Mouse (Mus musculus) embryonic facial prominence, embryonic 10.5 days (tissue): ENCODE results near the gene Cebpa. TPM values are rescaled to one million over a fixed set of nuclear protein-coding genes. Genes with fewer than 3 reads are reported as not detected.
A peak's percentile ranks its signal among the peaks of the same experiment; 100 is the strongest.

Experiments
- DNase-seq: peaks from one replicate; pipeline ENCODE4 v3.0.0-alpha.2; 2017; ENCODE audit warnings: low spot score
- H3K27ac ChIP-seq: fragments of 300-500 bp; sonication (generic); replicated peaks from 2 replicates; pipeline ENCODE4 v1.5.1; 2016; ENCODE audit warnings: mild to moderate bottlenecking
- H3K27me3 ChIP-seq: fragments of 300-500 bp; sonication (generic); replicated peaks from 2 replicates; pipeline ENCODE4 v1.6.1; 2016; ENCODE audit warnings: low read depth, mild to moderate bottlenecking; ENCODE audit not compliant: poor library complexity, severe bottlenecking
- H3K36me3 ChIP-seq: fragments of 300-500 bp; sonication (generic); replicated peaks from 2 replicates; pipeline ENCODE4 v1.6.1; 2016; ENCODE audit warnings: mild to moderate bottlenecking, moderate library complexity
- H3K4me1 ChIP-seq: fragments of 300-500 bp; sonication (generic); 2 replicates; pipeline ENCODE4 v1.6.1; 2016
- H3K4me3 ChIP-seq: fragments of 300-500 bp; sonication (generic); 2 replicates; pipeline ENCODE4 v1.5.1; 2016; ENCODE audit warnings: mild to moderate bottlenecking, moderate library complexity
- H3K9me3 ChIP-seq: fragments of 300-500 bp; sonication (generic); 2 replicates; pipeline ENCODE4 v1.6.1; 2016; ENCODE audit warnings: mild to moderate bottlenecking
- WGBS: fragments of 180-500 bp; shearing (Covaris S2); methylation state at CpG from one replicate; pipeline ENCODE4 v1.1.7; 2016; 5-methylcytosine and 5-hydroxymethylcytosine counted together
- polyA plus RNA-seq: library from polyadenylated mRNA; unstranded; fragments of >200 nt; fragmentation: Nextera tagmentation; extraction: Ambion mirVana; gene quantifications from 2 replicates; pipeline ENCODE4 v1.2.1, GENCODE M21; 2016

Gene Cebpa
- polyA plus RNA-seq, 1 experiment from 2014 or later = 0.45 TPM

- peaks cover 10% of the 10 kb centered on the region for H3K27me3 ChIP-seq
- H3K36me3 ChIP-seq = no peaks in the 10 kb centered on the region
- H3K4me3 ChIP-seq = no peak overlapping the region
- DNase-seq = no peak
- no peaks in the 10 kb centered on the region for H3K9me3 ChIP-seq
- H3K27ac ChIP-seq = no peak overlapping the region
- WGBS = 74% methylated on average over 1 of the region's 1 CpGs
- peaks cover 21% of the 10 kb centered on the region for H3K4me1 ChIP-seq
These were observed 18.4 kb downstream of the Cebpa start for GRCm38 (mm10) chr7:35137524-35137923.

- no peak overlapping the region for H3K27ac ChIP-seq
These were observed 19.4 kb downstream of the Cebpa start for GRCm38 (mm10) chr7:35138481-35138880.

GRCm38 (mm10) chr7:35139880-35140279, 20.8 kb downstream of the Cebpa start:
- Histone ChIP-seq H3K27me3 (peaks cover 9% of the 10 kb centered on the region), H3K27ac (no peak overlapping the region), H3K4me3 (no peak overlapping the region), H3K4me1 (peaks cover 37% of the 10 kb centered on the region), H3K9me3 (no peaks in the 10 kb centered on the region), H3K36me3 (no peaks in the 10 kb centered on the region)
- WGBS = 84% methylated on average over 5 of the region's 5 CpGs
- no peak for DNase-seq

More at GRCm38 (mm10) chr7:35138481-35138880, 19.4 kb downstream of the Cebpa start:
- DNase-seq = no peak
- Histone ChIP-seq H3K9me3 (no peaks in the 10 kb centered on the region), H3K4me3 (no peak overlapping the region), H3K27me3 (peaks cover 10% of the 10 kb centered on the region), H3K36me3 (no peaks in the 10 kb centered on the region), H3K4me1 (peaks cover 23% of the 10 kb centered on the region)
- 71% methylated on average over 4 of the region's 4 CpGs for WGBS

- Histone ChIP-seq H3K4me3 (no peak overlapping the region), H3K27ac (peak overlapping the region; percentile 35; the same call in 1 of the 2 replicates), H3K9me3 (no peaks in the 10 kb centered on the region), H3K36me3 (no peaks in the 10 kb centered on the region), H3K27me3 (peaks cover 5% of the 10 kb centered on the region), H3K4me1 (peaks cover 41% of the 10 kb centered on the region)
- DNase-seq = no peak
- WGBS = 80% methylated on average over 5 of the region's 5 CpGs
These were observed 22.4 kb downstream of the Cebpa start for GRCm38 (mm10) chr7:35141519-35141918.

- 70% methylated on average over 8 of the region's 8 CpGs for WGBS
These were observed 23.4 kb downstream of the Cebpa start for GRCm38 (mm10) chr7:35142522-35142921.

GRCm38 (mm10) chr7:35143864-35144618, 24.9 kb downstream of the Cebpa start:
- H3K9me3 ChIP-seq = no peaks in the 10 kb centered on the region
- peak overlapping the region; percentile 19; the same call in 1 of the 2 replicates for H3K27ac ChIP-seq
- H3K36me3 ChIP-seq = no peaks in the 10 kb centered on the region
- 64% methylated on average over 6 of the region's 6 CpGs for whole genome bisulfite sequencing
- H3K4me3 ChIP-seq = no peak overlapping the region
- peaks cover 5% of the 10 kb centered on the region for H3K27me3 ChIP-seq
- H3K4me1 ChIP-seq = peaks cover 47% of the 10 kb centered on the region
- DNase-seq = no peak

More at GRCm38 (mm10) chr7:35142522-35142921, 23.4 kb downstream of the Cebpa start:
- Histone ChIP-seq H3K27ac (no peak overlapping the region), H3K4me1 (peaks cover 45% of the 10 kb centered on the region), H3K27me3 (peaks cover 5% of the 10 kb centered on the region), H3K36me3 (no peaks in the 10 kb centered on the region), H3K9me3 (no peaks in the 10 kb centered on the region), H3K4me3 (no peak overlapping the region)
- no peak for DNase-seq

- DNase-seq = no peak
- 79% methylated on average over 9 of the region's 9 CpGs for WGBS
- Histone ChIP-seq H3K4me1 (peaks cover 57% of the 10 kb centered on the region), H3K27me3 (peaks cover 5% of the 10 kb centered on the region), H3K27ac (no peak overlapping the region), H3K36me3 (no peaks in the 10 kb centered on the region), H3K4me3 (no peak overlapping the region), H3K9me3 (no peaks in the 10 kb centered on the region)
These were observed 26.0 kb downstream of the Cebpa start for GRCm38 (mm10) chr7:35145068-35145467.

- DNase-seq = no peak
- Histone ChIP-seq H3K27ac (0 out of 2 replicates have a peak overlapping the region, but pooled peaks have one; percentile 26), H3K36me3 (no peaks in the 10 kb centered on the region), H3K4me3 (no peak overlapping the region), H3K4me1 (peaks cover 57% of the 10 kb centered on the region), H3K9me3 (no peaks in the 10 kb centered on the region), H3K27me3 (no peaks in the 10 kb centered on the region)
- 81% methylated on average over 10 of the region's 10 CpGs for WGBS
These were observed 27.2 kb downstream of the Cebpa start for GRCm38 (mm10) chr7:35146269-35146668.

GRCm38 (mm10) chr7:35149616-35150433, 30.7 kb downstream of the Cebpa start:
- 58% methylated on average over 15 of the region's 15 CpGs for WGBS
- no peak for DNase-seq
- H3K27ac ChIP-seq = no peak overlapping the region; the same call in 1 of the 2 replicates
- H3K4me1 ChIP-seq = peaks cover 44% of the 10 kb centered on the region
- no peak overlapping the region for H3K4me3 ChIP-seq
- no peaks in the 10 kb centered on the region for H3K9me3 ChIP-seq
- H3K36me3 ChIP-seq = no peaks in the 10 kb centered on the region
- H3K27me3 ChIP-seq = peaks cover 4% of the 10 kb centered on the region; the same call in 1 of the 2 replicates

GRCm38 (mm10) chr7:35150860-35151259, 31.8 kb downstream of the Cebpa start:
- DNase-seq = no peak
- peaks cover 39% of the 10 kb centered on the region for H3K4me1 ChIP-seq
- H3K27me3 ChIP-seq = peaks cover 7% of the 10 kb centered on the region; the same call in 1 of the 2 replicates
- no peak overlapping the region for H3K4me3 ChIP-seq
- WGBS = 81% methylated on average over 5 of the region's 5 CpGs
- no peaks in the 10 kb centered on the region for H3K36me3 ChIP-seq
- no peak overlapping the region for H3K27ac ChIP-seq
- no peaks in the 10 kb centered on the region for H3K9me3 ChIP-seq

- H3K27ac ChIP-seq = no peak overlapping the region
- no peak for DNase-seq
- 78% methylated on average over 12 of the region's 12 CpGs for WGBS
- H3K27me3 ChIP-seq = peaks cover 7% of the 10 kb centered on the region; the same call in 1 of the 2 replicates
- peaks cover under 1% of the 10 kb centered on the region; the same call in 1 of the 2 replicates for H3K9me3 ChIP-seq
- H3K4me1 ChIP-seq = peaks cover 27% of the 10 kb centered on the region
- H3K4me3 ChIP-seq = no peak overlapping the region
- no peaks in the 10 kb centered on the region for H3K36me3 ChIP-seq
These were observed 35.4 kb downstream of the Cebpa start for GRCm38 (mm10) chr7:35154449-35154848.

- WGBS = 76% methylated on average over 16 of the region's 16 CpGs
- peaks cover 11% of the 10 kb centered on the region for H3K4me1 ChIP-seq
These were observed 37.7 kb downstream of the Cebpa start for GRCm38 (mm10) chr7:35156561-35157477.

More at GRCm38 (mm10) chr7:35156561-35157477, 37.7 kb downstream of the Cebpa start:
- Histone ChIP-seq H3K27me3 (peaks cover 7% of the 10 kb centered on the region; the same call in 1 of the 2 replicates), H3K9me3 (peaks cover 3% of the 10 kb centered on the region; the same call in 1 of the 2 replicates), H3K36me3 (no peaks in the 10 kb centered on the region), H3K4me3 (no peak overlapping the region), H3K27ac (no peak overlapping the region)
- DNase-seq = no peak
